Mouse (Mus musculus): ENCODE results near the gene Mtus2. TPM values are rescaled to one million over a fixed set of nuclear protein-coding genes. Genes with fewer than 3 reads are reported as not detected.

Gene Mtus2
- polyA plus RNA-seq, 1 experiment from 2014 or later, result 4.1 TPM

- ATAC-seq (replicated peaks; ENCODE audit: low FRiP score, low read depth), result no peak
- H3K27me3 ChIP-seq (ENCODE audit: insufficient read depth, low read length), result no peaks in the 10 kb centered on the region
- no peak for TF ChIP-seq CTCF (IDR thresholded peaks at IDR 0.05; ENCODE audit: low read depth)
- H3K27ac ChIP-seq, result no peak overlapping the region
- WGBS, result 88% methylated on average over 7 of the region's 7 CpGs
- no peaks in the 10 kb centered on the region for H3K9me3 ChIP-seq (replicated peaks; ENCODE audit: low read length)
- H3K4me3 ChIP-seq (replicated peaks; ENCODE audit: low read depth, low read length), result no peak overlapping the region
- no peak overlapping the region for H3K9ac ChIP-seq (ENCODE audit: low read depth, low read length)
- H3K4me1 ChIP-seq (replicated peaks; ENCODE audit: insufficient read depth, low read length), result no peaks in the 10 kb centered on the region
- H3K4me2 ChIP-seq (ENCODE audit: low read length), result no peak overlapping the region
- DNase-seq (ENCODE audit: low spot score), result no peak
- no peaks in the 10 kb centered on the region for H3K36me3 ChIP-seq (ENCODE audit: insufficient read depth, low read length)
Observed at GRCm38 (mm10) chr5:147966646-147967045, 9.5 kb downstream of the Mtus2 start.

- no peak overlapping the region for H3K9ac ChIP-seq (ENCODE audit: low read depth, low read length)
- H3K36me3 ChIP-seq (ENCODE audit: insufficient read depth, low read length), result no peaks in the 10 kb centered on the region
- H3K27me3 ChIP-seq (ENCODE audit: insufficient read depth, low read length), result no peaks in the 10 kb centered on the region
- no peak for TF ChIP-seq CTCF (IDR thresholded peaks at IDR 0.05; ENCODE audit: low read depth)
- H3K27ac ChIP-seq, result no peak overlapping the region
- WGBS, result 78% methylated on average over 5 of the region's 5 CpGs
- ATAC-seq (replicated peaks; ENCODE audit: low FRiP score, low read depth) (no peak), DNase-seq (ENCODE audit: low spot score) (no peak)
- H3K4me2 ChIP-seq (ENCODE audit: low read length), result no peak overlapping the region
- no peak overlapping the region for H3K4me3 ChIP-seq (replicated peaks; ENCODE audit: low read depth, low read length)
- no peaks in the 10 kb centered on the region for H3K4me1 ChIP-seq (replicated peaks; ENCODE audit: insufficient read depth, low read length)
- no peaks in the 10 kb centered on the region for H3K9me3 ChIP-seq (replicated peaks; ENCODE audit: low read length)
Observed at GRCm38 (mm10) chr5:147969566-147969965, 12.4 kb downstream of the Mtus2 start.

- Histone ChIP-seq H3K4me3 (replicated peaks; ENCODE audit: low read depth, low read length) (no peak overlapping the region), H3K36me3 (ENCODE audit: insufficient read depth, low read length) (no peaks in the 10 kb centered on the region), H3K27me3 (ENCODE audit: insufficient read depth, low read length) (no peaks in the 10 kb centered on the region), H3K27ac (no peak overlapping the region), H3K9me3 (replicated peaks; ENCODE audit: low read length) (no peaks in the 10 kb centered on the region), H3K4me1 (replicated peaks; ENCODE audit: insufficient read depth, low read length) (no peaks in the 10 kb centered on the region), H3K9ac (ENCODE audit: low read depth, low read length) (no peak overlapping the region), H3K4me2 (ENCODE audit: low read length) (no peak overlapping the region)
- no peak for TF ChIP-seq CTCF (IDR thresholded peaks at IDR 0.05; ENCODE audit: low read depth)
- DNase-seq (ENCODE audit: low spot score) (no peak), ATAC-seq (replicated peaks; ENCODE audit: low FRiP score, low read depth) (no peak)
- WGBS, result 56% methylated on average over 13 of the region's 13 CpGs
Observed at GRCm38 (mm10) chr5:147976001-147976400, 18.9 kb downstream of the Mtus2 start.

GRCm38 (mm10) chr5:147980606-147981005 is 23.5 kb downstream of the Mtus2 start:
- 90% methylated on average over 13 of the region's 13 CpGs for WGBS

GRCm38 (mm10) chr5:147990289-147990688 is 33.2 kb downstream of the Mtus2 start:
- TF ChIP-seq CTCF (IDR thresholded peaks at IDR 0.05; ENCODE audit: low read depth), result no peak
- Histone ChIP-seq H3K4me1 (replicated peaks; ENCODE audit: insufficient read depth, low read length) (no peaks in the 10 kb centered on the region), H3K4me3 (replicated peaks; ENCODE audit: low read depth, low read length) (no peak overlapping the region), H3K27ac (no peak overlapping the region), H3K4me2 (ENCODE audit: low read length) (no peak overlapping the region), H3K9ac (ENCODE audit: low read depth, low read length) (no peak overlapping the region), H3K27me3 (ENCODE audit: insufficient read depth, low read length) (no peaks in the 10 kb centered on the region), H3K9me3 (replicated peaks; ENCODE audit: low read length) (no peaks in the 10 kb centered on the region), H3K36me3 (ENCODE audit: insufficient read depth, low read length) (no peaks in the 10 kb centered on the region)
- ATAC-seq (replicated peaks; ENCODE audit: low FRiP score, low read depth), result no peak
- WGBS, result 80% methylated on average over 4 of the region's 4 CpGs
- no peak for DNase-seq (ENCODE audit: low spot score)

More at GRCm38 (mm10) chr5:147980606-147981005, 23.5 kb downstream of the Mtus2 start:
- no peak overlapping the region for H3K9ac ChIP-seq (ENCODE audit: low read depth, low read length)
- no peak overlapping the region for H3K4me3 ChIP-seq (replicated peaks; ENCODE audit: low read depth, low read length)
- no peaks in the 10 kb centered on the region for H3K36me3 ChIP-seq (ENCODE audit: insufficient read depth, low read length)
- no peak for TF ChIP-seq CTCF (IDR thresholded peaks at IDR 0.05; ENCODE audit: low read depth)
- ATAC-seq (replicated peaks; ENCODE audit: low FRiP score, low read depth), result no peak
- H3K27me3 ChIP-seq (ENCODE audit: insufficient read depth, low read length), result no peaks in the 10 kb centered on the region
- no peak for DNase-seq (ENCODE audit: low spot score)
- H3K9me3 ChIP-seq (replicated peaks; ENCODE audit: low read length), result no peaks in the 10 kb centered on the region
- H3K27ac ChIP-seq, result no peak overlapping the region
- no peaks in the 10 kb centered on the region for H3K4me1 ChIP-seq (replicated peaks; ENCODE audit: insufficient read depth, low read length)
- no peak overlapping the region for H3K4me2 ChIP-seq (ENCODE audit: low read length)

GRCm38 (mm10) chr5:147990775-147991174 is 33.7 kb downstream of the Mtus2 start:
- H3K4me2 ChIP-seq (ENCODE audit: low read length), result no peak overlapping the region
- ATAC-seq (replicated peaks; ENCODE audit: low FRiP score, low read depth) (no peak), DNase-seq (ENCODE audit: low spot score) (no peak)
- no peaks in the 10 kb centered on the region for H3K9me3 ChIP-seq (replicated peaks; ENCODE audit: low read length)
- no peak overlapping the region for H3K27ac ChIP-seq
- WGBS, result 82% methylated on average over 10 of the region's 10 CpGs
- no peaks in the 10 kb centered on the region for H3K27me3 ChIP-seq (ENCODE audit: insufficient read depth, low read length)
- H3K9ac ChIP-seq (ENCODE audit: low read depth, low read length), result no peak overlapping the region
- no peak overlapping the region for H3K4me3 ChIP-seq (replicated peaks; ENCODE audit: low read depth, low read length)
- no peaks in the 10 kb centered on the region for H3K4me1 ChIP-seq (replicated peaks; ENCODE audit: insufficient read depth, low read length)
- no peak for TF ChIP-seq CTCF (IDR thresholded peaks at IDR 0.05; ENCODE audit: low read depth)
- H3K36me3 ChIP-seq (ENCODE audit: insufficient read depth, low read length), result no peaks in the 10 kb centered on the region

All from kidney, postnatal 0 days (tissue).